Mouse (Mus musculus): ENCODE data around the gene Tmem98.

DNA sequence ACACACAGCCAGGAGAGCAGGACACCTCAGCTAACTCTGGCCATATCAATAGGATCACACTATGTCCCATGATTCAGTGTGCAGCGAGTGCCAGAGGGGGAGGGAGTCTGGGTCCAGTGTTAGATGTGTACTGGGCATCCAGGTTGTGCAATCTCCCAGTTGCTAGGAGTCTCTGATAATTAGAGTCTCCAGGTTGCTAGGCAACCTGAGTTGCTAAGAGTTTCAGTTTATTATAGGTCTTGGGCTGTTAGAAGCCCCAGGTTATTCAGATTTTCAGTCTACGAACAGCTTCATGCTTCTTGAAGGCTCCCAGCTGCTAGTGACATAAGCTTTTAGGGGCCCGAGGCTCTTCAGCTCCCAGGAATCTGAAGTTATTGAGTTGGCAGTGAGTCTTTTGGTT lies 43.0 kb downstream of the Tmem98 start:
- no peak for TF ChIP-seq GABPA (IDR thresholded peaks at IDR 0.05; ENCODE audit: insufficient replicate concordance, low read depth, low read length)
- TF ChIP-seq ZMIZ1 (IDR thresholded peaks at IDR 0.05; ENCODE audit: low read depth, low read length), result no peak
- TF ChIP-seq CTCF (conservative IDR thresholded peaks at IDR 0.05 in 1 of 2, IDR thresholded peaks at IDR 0.05 in 1 of 2; ENCODE audit: low read depth in 2 of 2, low read length in 2 of 2), result no peak
- TF ChIP-seq HCFC1 (IDR thresholded peaks at IDR 0.05; ENCODE audit: low read depth, low read length), result no peak
- no peak for TF ChIP-seq POLR2A (IDR thresholded peaks at IDR 0.05; ENCODE audit: low read depth, low read length)
- TF ChIP-seq CHD1 (IDR thresholded peaks at IDR 0.05; ENCODE audit: low read depth, low read length), result no peak
- TF ChIP-seq USF1 (IDR thresholded peaks at IDR 0.05; ENCODE audit: low read depth, low read length), result no peak
- TF ChIP-seq BHLHE40 (IDR thresholded peaks at IDR 0.05; ENCODE audit: low read depth, low read length), result no peak
- TF ChIP-seq NRF1 (IDR thresholded peaks at IDR 0.05; ENCODE audit: low read depth, low read length), result no peak
- no peak for TF ChIP-seq ZC3H11A (IDR thresholded peaks at IDR 0.05; ENCODE audit: low read depth, low read length)
- TF ChIP-seq MAX (IDR thresholded peaks at IDR 0.05; ENCODE audit: low read length), result no peak
- TF ChIP-seq EP300 (IDR thresholded peaks at IDR 0.05; ENCODE audit: low read length), result no peak
- TF ChIP-seq MYC (IDR thresholded peaks at IDR 0.05; ENCODE audit: low read depth, low read length), result no peak
- no peak for TF ChIP-seq ZNF384 (IDR thresholded peaks at IDR 0.05; ENCODE audit: low read depth, low read length)
